Mouse (Mus musculus): Measurements from ENCODE around the gene Tpm3. TPM values are rescaled to one million over a fixed set of nuclear protein-coding genes. Genes with fewer than 3 reads are reported as not detected.

Gene Tpm3
- polyA plus RNA-seq, 1 experiment from 2014 or later, result 448 TPM

GRCm38 (mm10) chr3:90088617-90089016 is 16.2 kb downstream of the Tpm3 start:
- Histone ChIP-seq H3K27ac (replicated peaks) (no peak overlapping the region), H3K4me1 (peaks cover 16% of the 10 kb centered on the region), H3K36me3 (peaks cover 64% of the 10 kb centered on the region), H3K4me3 (no peak overlapping the region), H3K27me3 (no peaks in the 10 kb centered on the region), H3K9me3 (no peaks in the 10 kb centered on the region), H3K4me2 (replicated peaks) (no peak overlapping the region), H3K9ac (replicated peaks) (no peak overlapping the region)
- 98% methylated on average over 2 of the region's 2 CpGs for WGBS
- no peak for ATAC-seq (replicated peaks)

GRCm38 (mm10) chr3:90090892-90091291 is 18.4 kb downstream of the Tpm3 start:
- no peaks in the 10 kb centered on the region for H3K27me3 ChIP-seq
- H3K9me3 ChIP-seq, result no peaks in the 10 kb centered on the region
- 91% methylated on average over 6 of the region's 6 CpGs for WGBS
- no peak overlapping the region for H3K4me2 ChIP-seq (replicated peaks)
- no peak for ATAC-seq (replicated peaks)
- H3K9ac ChIP-seq (replicated peaks), result no peak overlapping the region
- H3K4me3 ChIP-seq, result no peak overlapping the region
- peaks cover 77% of the 10 kb centered on the region for H3K36me3 ChIP-seq
- no peak overlapping the region for H3K27ac ChIP-seq (replicated peaks)
- no peaks in the 10 kb centered on the region for H3K4me1 ChIP-seq

- Histone ChIP-seq H3K9me3 (no peaks in the 10 kb centered on the region), H3K4me1 (no peaks in the 10 kb centered on the region), H3K27ac (replicated peaks) (no peak overlapping the region), H3K9ac (replicated peaks) (no peak overlapping the region), H3K4me2 (replicated peaks) (no peak overlapping the region), H3K36me3 (peaks cover 71% of the 10 kb centered on the region), H3K4me3 (no peak overlapping the region), H3K27me3 (no peaks in the 10 kb centered on the region)
- no peak for ATAC-seq (replicated peaks)
- 94% methylated on average over 3 of the region's 3 CpGs for WGBS
These were observed 22.0 kb downstream of the Tpm3 start for GRCm38 (mm10) chr3:90094453-90094852.

GRCm38 (mm10) chr3:90097928-90098327 is 25.5 kb downstream of the Tpm3 start:
- Histone ChIP-seq H3K4me2 (replicated peaks) (no peak overlapping the region), H3K36me3 (peaks cover 49% of the 10 kb centered on the region), H3K27me3 (no peaks in the 10 kb centered on the region), H3K4me1 (no peaks in the 10 kb centered on the region), H3K9ac (replicated peaks) (no peak overlapping the region), H3K9me3 (no peaks in the 10 kb centered on the region), H3K4me3 (no peak overlapping the region), H3K27ac (replicated peaks) (no peak overlapping the region)
- ATAC-seq (replicated peaks), result no peak
- 85% methylated on average over 5 of the region's 5 CpGs for WGBS

GRCm38 (mm10) chr3:90101010-90101409 is 28.6 kb downstream of the Tpm3 start:
- WGBS, result 90% methylated on average over 3 of the region's 3 CpGs
- H3K4me1 ChIP-seq, result no peaks in the 10 kb centered on the region
- H3K4me2 ChIP-seq (replicated peaks), result no peak overlapping the region
- H3K27me3 ChIP-seq, result no peaks in the 10 kb centered on the region
- no peak overlapping the region for H3K4me3 ChIP-seq
- no peak for ATAC-seq (replicated peaks)
- H3K36me3 ChIP-seq, result peaks cover 32% of the 10 kb centered on the region
- H3K27ac ChIP-seq (replicated peaks), result no peak overlapping the region
- no peaks in the 10 kb centered on the region for H3K9me3 ChIP-seq
- no peak overlapping the region for H3K9ac ChIP-seq (replicated peaks)

GRCm38 (mm10) chr3:90101673-90102072 is 29.2 kb downstream of the Tpm3 start:
- WGBS, result 97% methylated on average over 2 of the region's 2 CpGs
- Histone ChIP-seq H3K4me3 (no peak overlapping the region), H3K36me3 (peaks cover 27% of the 10 kb centered on the region), H3K4me1 (no peaks in the 10 kb centered on the region), H3K9me3 (no peaks in the 10 kb centered on the region), H3K9ac (replicated peaks) (no peak overlapping the region), H3K27ac (replicated peaks) (no peak overlapping the region), H3K4me2 (replicated peaks) (no peak overlapping the region), H3K27me3 (no peaks in the 10 kb centered on the region)
- no peak for ATAC-seq (replicated peaks)

GRCm38 (mm10) chr3:90102239-90102638 is 29.8 kb downstream of the Tpm3 start:
- H3K4me1 ChIP-seq, result no peaks in the 10 kb centered on the region
- no peak overlapping the region for H3K9ac ChIP-seq (replicated peaks)
- H3K4me3 ChIP-seq, result no peak overlapping the region
- WGBS, result 82% methylated on average over 2 of the region's 2 CpGs
- no peak overlapping the region for H3K4me2 ChIP-seq (replicated peaks)
- ATAC-seq (replicated peaks), result no peak
- no peaks in the 10 kb centered on the region for H3K9me3 ChIP-seq
- H3K27ac ChIP-seq (replicated peaks), result no peak overlapping the region
- H3K27me3 ChIP-seq, result no peaks in the 10 kb centered on the region
- H3K36me3 ChIP-seq, result peaks cover 27% of the 10 kb centered on the region

GRCm38 (mm10) chr3:90103176-90103575 is 30.7 kb downstream of the Tpm3 start:
- WGBS, result 93% methylated on average over 2 of the region's 2 CpGs
- Histone ChIP-seq H3K4me3 (no peak overlapping the region), H3K4me1 (no peaks in the 10 kb centered on the region), H3K27ac (replicated peaks) (no peak overlapping the region), H3K27me3 (no peaks in the 10 kb centered on the region), H3K9me3 (no peaks in the 10 kb centered on the region), H3K4me2 (replicated peaks) (no peak overlapping the region), H3K36me3 (peaks cover 24% of the 10 kb centered on the region), H3K9ac (replicated peaks) (no peak overlapping the region)
- no peak for ATAC-seq (replicated peaks)

- Histone ChIP-seq H3K36me3 (peaks cover 16% of the 10 kb centered on the region), H3K27me3 (no peaks in the 10 kb centered on the region), H3K9me3 (no peaks in the 10 kb centered on the region), H3K27ac (replicated peaks) (no peak within 1 kb of the TSS), H3K4me1 (no peaks in the 10 kb centered on the region), H3K4me2 (replicated peaks) (no peak within 1 kb of the TSS), H3K9ac (replicated peaks) (no peak within 1 kb of the TSS), H3K4me3 (no peak within 1 kb of the TSS)
- WGBS, result 83% methylated on average over 13 of the region's 13 CpGs
- ATAC-seq (replicated peaks), result no peak
These were observed 31.5 kb downstream of the Tpm3 start, which contains the start of gene Nup210l for GRCm38 (mm10) chr3:90103938-90104337. Gene Nup210l, plus strand, starts transcription at chr3:90104132.

GRCm38 (mm10) chr3:90111706-90112105 is 39.3 kb downstream of the Tpm3 start:
- 87% methylated on average over 2 of the region's 2 CpGs for WGBS
- H3K27ac ChIP-seq (replicated peaks), result no peak overlapping the region
- no peaks in the 10 kb centered on the region for H3K27me3 ChIP-seq
- H3K4me1 ChIP-seq, result no peaks in the 10 kb centered on the region
- H3K9ac ChIP-seq (replicated peaks), result no peak overlapping the region
- H3K36me3 ChIP-seq, result no peaks in the 10 kb centered on the region
- H3K4me2 ChIP-seq (replicated peaks), result no peak overlapping the region
- ATAC-seq (replicated peaks), result no peak
- no peaks in the 10 kb centered on the region for H3K9me3 ChIP-seq
- H3K4me3 ChIP-seq, result no peak overlapping the region

GRCm38 (mm10) chr3:90114342-90114741 is 41.9 kb downstream of the Tpm3 start:
- H3K9ac ChIP-seq (replicated peaks), result no peak overlapping the region
- no peaks in the 10 kb centered on the region for H3K4me1 ChIP-seq
- no peak overlapping the region for H3K4me2 ChIP-seq (replicated peaks)
- H3K36me3 ChIP-seq, result no peaks in the 10 kb centered on the region
- H3K27me3 ChIP-seq, result no peaks in the 10 kb centered on the region
- H3K27ac ChIP-seq (replicated peaks), result no peak overlapping the region
- 89% methylated on average over 2 of the region's 2 CpGs for WGBS
- H3K4me3 ChIP-seq, result no peak overlapping the region
- no peak for ATAC-seq (replicated peaks)
- H3K9me3 ChIP-seq, result no peaks in the 10 kb centered on the region

GRCm38 (mm10) chr3:90115526-90115925 is 43.1 kb downstream of the Tpm3 start:
- H3K9me3 ChIP-seq, result no peaks in the 10 kb centered on the region
- WGBS, result 83% methylated on average over 3 of the region's 3 CpGs

GRCm38 (mm10) chr3:90118132-90118790 is 45.8 kb downstream of the Tpm3 start:
- 89% methylated on average over 13 of the region's 13 CpGs for WGBS
- H3K4me1 ChIP-seq, result no peaks in the 10 kb centered on the region
- no peak overlapping the region for H3K9ac ChIP-seq (replicated peaks)
- H3K9me3 ChIP-seq, result no peaks in the 10 kb centered on the region
- no peaks in the 10 kb centered on the region for H3K36me3 ChIP-seq
- H3K27ac ChIP-seq (replicated peaks), result no peak overlapping the region
- no peak for ATAC-seq (replicated peaks)
- no peak overlapping the region for H3K4me3 ChIP-seq
- no peaks in the 10 kb centered on the region for H3K27me3 ChIP-seq
- H3K4me2 ChIP-seq (replicated peaks), result no peak overlapping the region

More at GRCm38 (mm10) chr3:90115526-90115925, 43.1 kb downstream of the Tpm3 start:
- no peak for ATAC-seq (replicated peaks)
- H3K9ac ChIP-seq (replicated peaks), result no peak overlapping the region
- H3K4me1 ChIP-seq, result no peaks in the 10 kb centered on the region
- no peaks in the 10 kb centered on the region for H3K27me3 ChIP-seq
- H3K36me3 ChIP-seq, result no peaks in the 10 kb centered on the region
- no peak overlapping the region for H3K4me2 ChIP-seq (replicated peaks)
- H3K27ac ChIP-seq (replicated peaks), result no peak overlapping the region
- H3K4me3 ChIP-seq, result no peak overlapping the region
